Comparison of ENCODE assay signal across 9 mouse cellular contexts in the genomic region with DNA sequence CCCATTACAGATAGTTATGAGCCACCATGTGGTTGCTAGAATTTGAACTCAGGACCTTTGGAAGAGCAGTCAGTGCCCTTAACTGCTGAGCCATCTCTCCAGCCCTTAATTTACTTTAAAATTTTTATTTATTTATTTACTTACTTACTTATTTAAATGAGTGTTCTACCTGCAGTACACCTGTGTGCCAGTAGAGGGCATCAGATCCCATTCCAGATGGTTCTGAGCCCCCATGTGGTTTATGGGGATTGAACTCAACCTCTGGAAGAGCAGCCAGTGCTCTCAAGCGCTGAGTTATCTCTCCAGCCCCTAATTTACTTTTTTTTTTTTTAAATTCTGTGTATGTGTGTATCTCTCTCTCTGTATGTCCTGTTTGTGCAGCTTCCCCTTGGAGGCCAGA. TPM values are rescaled to one million over a fixed set of nuclear protein-coding genes. Genes with fewer than 3 reads are reported as not detected.
DNase-seq lines count a peak whose midpoint lies in the region; ATAC-seq and TF ChIP-seq lines count a peak whose summit lies in the region.
"Had no signal": no experiment of that assay in that cellular context is flagged by ENCODE, and none has a peak within 500 bp of the region (broad histone marks: within the 10 kb centered on the region; RNA-seq: fewer than 3 reads in every experiment).

No protein-coding gene starts in this region.

- H3K27ac ChIP-seq in midbrain, embryonic 11.5 days (ENCODE audit: low read depth, low read length): no peak overlapping the region
- no peak overlapping the region for H3K27ac ChIP-seq in midbrain, embryonic 16.5 days (ENCODE audit: low read length)
- H3K27ac ChIP-seq: hindbrain, embryonic 15.5 days had no signal

- in situ Hi-C loops in Patski (cut with MboI; ENCODE audit: low pct_unique_long_range_greater_than_20kb): no loop called here

- H3K9me3 ChIP-seq in midbrain, embryonic 11.5 days (ENCODE audit: control insufficient read depth, low read length): no peaks in the 10 kb centered on the region
- H3K9me3 ChIP-seq in midbrain, embryonic 16.5 days (replicated peaks; ENCODE audit: control insufficient read depth, low read length, poor library complexity, severe bottlenecking): no peaks in the 10 kb centered on the region
- H3K9me3 ChIP-seq: hindbrain, embryonic 15.5 days had no signal

- H3K36me3 ChIP-seq in midbrain, embryonic 11.5 days (ENCODE audit: control insufficient read depth, insufficient read depth, low read length): no peaks in the 10 kb centered on the region
- H3K36me3 ChIP-seq in midbrain, embryonic 16.5 days (ENCODE audit: control insufficient read depth, insufficient read depth, low read length): no peaks in the 10 kb centered on the region
- H3K36me3 ChIP-seq: hindbrain, embryonic 15.5 days had no signal

- no peak for ATAC-seq in midbrain, embryonic 11.5 days (ENCODE audit: low FRiP score)
- no peak for ATAC-seq in midbrain, embryonic 16.5 days
- ATAC-seq in Patski: no peak
- no peak for ATAC-seq in inflammation-experienced regulatory T-cells, adult 6 months

- CTCF ChIA-PET in Patski (lab: Charles Lee): interaction anchor here (0.7 to 1.3 kb wide), 2 partner anchors 21 to 53 kb away, joined by 3 read pairs; no protein-coding TSS in a partner anchor

- POLR2A ChIA-PET in Patski (lab: Charles Lee): interaction anchor here (0.6 kb wide), 1 partner anchor 292 kb away, joined by 5 read pairs; no protein-coding TSS in a partner anchor

- peak; percentile 94 for DNase-seq in midbrain, embryonic 11.5 days (ENCODE audit: low spot score, missing footprints)
- DNase-seq in Patski (ENCODE audit: low read depth, low spot score): no peak
- DNase-seq in c-Kit-positive CD71-positive TER-119-positive erythroid progenitor cells, embryonic 14.5 days (ENCODE audit: low spot score): peak; percentile 69
- peak; percentile 53 to 55 for DNase-seq in gastrocnemius, postnatal 36 days
- peak; percentile 57 to 63 for DNase-seq in left cerebral cortex, postnatal 25 days (ENCODE audit: low spot score in 2 of 2)
- DNase-seq in right cerebral cortex, adult 2 months (ENCODE audit: low spot score in 2 of 2): peak; percentile 71 to 76

- no peak overlapping the region for H3K4me3 ChIP-seq in midbrain, embryonic 11.5 days (ENCODE audit: low read depth, low read length)
- H3K4me3 ChIP-seq in midbrain, embryonic 16.5 days (ENCODE audit: low read depth, low read length): no peak overlapping the region
- H3K4me3 ChIP-seq: hindbrain, embryonic 15.5 days had no signal

- H3K9ac ChIP-seq in midbrain, embryonic 11.5 days (ENCODE audit: low read length): no peak overlapping the region
- no peak overlapping the region for H3K9ac ChIP-seq in midbrain, embryonic 16.5 days (ENCODE audit: low read depth, low read length)
- H3K9ac ChIP-seq: hindbrain, embryonic 15.5 days had no signal

- H3K4me2 ChIP-seq in midbrain, embryonic 11.5 days: no peak overlapping the region
- H3K4me2 ChIP-seq in midbrain, embryonic 16.5 days (ENCODE audit: low read length): no peak overlapping the region
- H3K4me2 ChIP-seq: hindbrain, embryonic 15.5 days had no signal

- H3K27me3 ChIP-seq in midbrain, embryonic 11.5 days (ENCODE audit: control insufficient read depth, insufficient read depth, low read length): no peaks in the 10 kb centered on the region
- no peaks in the 10 kb centered on the region for H3K27me3 ChIP-seq in midbrain, embryonic 16.5 days (ENCODE audit: control insufficient read depth, insufficient read depth, low read depth, low read length)
- no peaks in the 10 kb centered on the region for H3K27me3 ChIP-seq in Patski
- H3K27me3 ChIP-seq: hindbrain, embryonic 15.5 days had no signal

- 28% methylated on average over 1 of the region's 1 CpGs for WGBS in midbrain, embryonic 11.5 days
- 21% methylated on average over 1 of the region's 1 CpGs for WGBS in midbrain, embryonic 16.5 days

- intact Hi-C loops in gastrocnemius, postnatal 36 days (cut with DNase I): no loop called here
- intact Hi-C loops in left cerebral cortex, postnatal 25 days (cut with DNase I): loop anchor here (5.0 kb wide), 1 partner anchor 43 kb away; a partner anchor contains a TSS

- TF ChIP-seq CTCF in Patski (IDR thresholded peaks at IDR 0.05): peak; percentile 83

- H3K4me1 ChIP-seq in midbrain, embryonic 11.5 days (ENCODE audit: control insufficient read depth, insufficient read depth, low read length): 0 out of 2 replicates have a peak, but pooled peaks cover 1% of the 10 kb centered on the region
- H3K4me1 ChIP-seq in midbrain, embryonic 16.5 days (ENCODE audit: control insufficient read depth, insufficient read depth, low read length): 0 out of 2 replicates have a peak, but pooled peaks cover 3% of the 10 kb centered on the region
- H3K4me1 ChIP-seq: hindbrain, embryonic 15.5 days had no signal

RNA-seq across cellular contexts. Expression of a gene that starts 16.7 kb away (rescaled TPM):
- 34.6 and 38.9 TPM in 2 replicates for polyA plus RNA-seq in midbrain, embryonic 11.5 days (2014; fragmentation: Nextera tagmentation; extraction: Ambion mirVana)
- polyA plus RNA-seq in midbrain, embryonic 16.5 days (2015; fragmentation: Nextera tagmentation; extraction: Ambion mirVana): 33.3 and 33.4 TPM in 2 replicates
- 58.9 TPM for polyA plus RNA-seq in Patski (2021)
- 10 to 100 TPM; 10.6 to 11.1 TPM for total RNA-seq in gastrocnemius, postnatal 36 days (2021)
- total RNA-seq in left cerebral cortex, postnatal 25 days (2021): 10 to 100 TPM; 35.1 TPM
- polyA plus RNA-seq in inflammation-experienced regulatory T-cells, adult 6 months (2017; shearing (Covaris generic)): 1 to 10 TPM; 4.1 to 6.0 (median 5.3) TPM

RNA-seq across cellular contexts. Expression of a gene that starts 38.4 kb away (rescaled TPM):
- 2.6 and 2.8 TPM in 2 replicates for polyA plus RNA-seq in midbrain, embryonic 11.5 days (2014; fragmentation: Nextera tagmentation; extraction: Ambion mirVana)
- 0.89 and 0.92 TPM in 2 replicates for polyA plus RNA-seq in midbrain, embryonic 16.5 days (2015; fragmentation: Nextera tagmentation; extraction: Ambion mirVana)
- polyA plus RNA-seq in Patski (2021): 44.9 TPM
- total RNA-seq in gastrocnemius, postnatal 36 days (2021): 10 to 100 TPM; 21.9 to 22.9 TPM
- total RNA-seq in left cerebral cortex, postnatal 25 days (2021): 10 to 100 TPM in 1 of 2 experiments, 1 to 10 TPM in 1; 9.1 to 10.0 TPM
- under 1 TPM in 2 of 3 experiments, not detected in 1; 0.05 to 0.08 TPM for polyA plus RNA-seq in inflammation-experienced regulatory T-cells, adult 6 months (2017; shearing (Covaris generic))

RNA-seq across cellular contexts. Expression of a gene that starts 42.4 kb away (rescaled TPM):
- 40.3 and 45.1 TPM in 2 replicates for polyA plus RNA-seq in midbrain, embryonic 11.5 days (2014; fragmentation: Nextera tagmentation; extraction: Ambion mirVana)
- 50.3 and 59.6 TPM in 2 replicates for polyA plus RNA-seq in midbrain, embryonic 16.5 days (2015; fragmentation: Nextera tagmentation; extraction: Ambion mirVana)
- polyA plus RNA-seq in Patski (2021): 35.0 TPM
- 10 to 100 TPM; 20.8 to 22.5 TPM for total RNA-seq in gastrocnemius, postnatal 36 days (2021)
- 10 to 100 TPM; 50.7 to 52.3 TPM for total RNA-seq in left cerebral cortex, postnatal 25 days (2021)
- 10 to 100 TPM; 25.1 to 41.5 (median 32.7) TPM for polyA plus RNA-seq in inflammation-experienced regulatory T-cells, adult 6 months (2017; shearing (Covaris generic))

Comparison
In these comparisons a context has a peak if more than half of its experiments do, and no peak if none do; other contexts are left out.
1. RNA of a gene that starts 38.4 kb away (polyA plus RNA-seq): 44.9 TPM in Patski (single experiment); 2.6 to 2.8 TPM in midbrain, embryonic 11.5 days, 0.89 to 0.92 TPM in midbrain, embryonic 16.5 days and 0.05 to 0.08 TPM in inflammation-experienced regulatory T-cells, adult 6 months; every median in the first group is over 10 times any median in the second.